13 mouse cellular contexts compared by ENCODE assay signal in the genomic region with DNA sequence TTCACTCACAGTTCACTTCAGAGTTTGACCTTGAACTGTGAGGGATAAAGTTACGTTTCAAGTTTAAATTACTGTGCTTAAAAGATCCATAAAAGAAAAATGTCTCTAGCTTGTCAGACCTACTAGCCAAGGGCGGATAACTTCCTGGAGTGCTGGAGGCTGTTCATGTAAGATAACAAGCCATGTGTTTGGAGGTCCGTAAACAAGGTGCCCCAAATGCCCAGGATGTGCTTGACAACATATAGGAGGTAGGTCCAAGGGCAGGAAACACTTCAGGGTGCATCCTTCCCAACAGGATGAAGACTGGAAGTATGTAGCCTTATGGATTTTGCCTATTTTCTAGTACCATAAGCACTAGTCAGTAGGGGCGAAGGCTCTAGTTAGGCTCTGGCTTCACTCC.
"Had no signal": no experiment of that assay in that cellular context is flagged by ENCODE, and none has a peak within 500 bp of the region (broad histone marks: within the 10 kb centered on the region; RNA-seq: fewer than 3 reads in every experiment).

No protein-coding gene starts in this region.

- H3K4me3 ChIP-seq: hindbrain, embryonic 15.5 days; limb, embryonic 15.5 days; midbrain, embryonic 13.5 days had no signal

- H3K9me3 ChIP-seq: hindbrain, embryonic 15.5 days; limb, embryonic 15.5 days; midbrain, embryonic 13.5 days had no signal

- H3K27me3 ChIP-seq: hindbrain, embryonic 15.5 days; limb, embryonic 15.5 days; midbrain, embryonic 13.5 days had no signal

- DNase-seq: kidney, adult 11 months; kidney, postnatal 36 days; layer of hippocampus, adult 9-11 months; layer of hippocampus, postnatal 36 days; lung, adult 2 months; right cerebral cortex, postnatal 14 days; thymus, postnatal 36 days had no signal

- ATAC-seq: inflammation-experienced regulatory T-cells, adult 6 months; midbrain, embryonic 13.5 days had no signal

- H3K36me3 ChIP-seq: hindbrain, embryonic 15.5 days; limb, embryonic 15.5 days; midbrain, embryonic 13.5 days had no signal

- H3K9ac ChIP-seq: hindbrain, embryonic 15.5 days; limb, embryonic 15.5 days; midbrain, embryonic 13.5 days had no signal

- H3K4me2 ChIP-seq: hindbrain, embryonic 15.5 days; limb, embryonic 15.5 days; midbrain, embryonic 13.5 days had no signal

- H3K4me1 ChIP-seq: hindbrain, embryonic 15.5 days; limb, embryonic 15.5 days; midbrain, embryonic 13.5 days had no signal

- H3K27ac ChIP-seq: hindbrain, embryonic 15.5 days; kidney, postnatal 0 days; limb, embryonic 15.5 days; macrophage; midbrain, embryonic 13.5 days had no signal
